Mouse (Mus musculus): Measurements from ENCODE around the gene Sf3b1.

The Sf3b1 gene

GRCm38 (mm10) chr1:55039944-55040343, 12.7 kb upstream of the Sf3b1 start:
- H3K27me3 ChIP-seq (ENCODE audit: insufficient read depth, low read length): peaks cover 8% of the 10 kb centered on the region; the same call in 1 of the 2 replicates
- no peaks in the 10 kb centered on the region; the same call in 1 of the 2 replicates for H3K4me1 ChIP-seq (replicated peaks; ENCODE audit: low read depth, low read length)
- no peak for TF ChIP-seq CTCF (conservative IDR thresholded peaks at IDR 0.05; ENCODE audit: low read length)
- peak; percentile 71; the same call in 1 of the 2 replicates for TF ChIP-seq NANOG (IDR thresholded peaks at IDR 0.05; ENCODE audit: borderline replicate concordance, low read length)
- peaks cover 37% of the 10 kb centered on the region for H3K9me3 ChIP-seq (ENCODE audit: low read length)
- H3K4me3 ChIP-seq (replicated peaks; ENCODE audit: low read length): no peak overlapping the region
- no peaks in the 10 kb centered on the region for H3K36me3 ChIP-seq (ENCODE audit: insufficient read depth, low read length)

- Histone ChIP-seq H3K4me3 (replicated peaks; ENCODE audit: low read length) (no peak overlapping the region; the same call in 1 of the 2 replicates), H3K36me3 (ENCODE audit: insufficient read depth, low read length) (no peaks in the 10 kb centered on the region), H3K9me3 (ENCODE audit: low read length) (no peaks in the 10 kb centered on the region), H3K27me3 (ENCODE audit: insufficient read depth, low read length) (no peaks in the 10 kb centered on the region), H3K4me1 (replicated peaks; ENCODE audit: low read depth, low read length) (peaks cover 54% of the 10 kb centered on the region)
- no peak for TF ChIP-seq CTCF (conservative IDR thresholded peaks at IDR 0.05; ENCODE audit: low read length)
- no peak for TF ChIP-seq POU5F1 (IDR thresholded peaks at IDR 0.05; ENCODE audit: borderline replicate concordance, low read length)
- no peak for TF ChIP-seq NANOG (IDR thresholded peaks at IDR 0.05; ENCODE audit: borderline replicate concordance, low read length)
Observed at GRCm38 (mm10) chr1:55031026-55031779, 3.9 kb upstream of the Sf3b1 start.

GRCm38 (mm10) chr1:55029446-55029845, 2.2 kb upstream of the Sf3b1 start:
- Histone ChIP-seq H3K27me3 (ENCODE audit: insufficient read depth, low read length) (no peaks in the 10 kb centered on the region), H3K36me3 (ENCODE audit: insufficient read depth, low read length) (peaks cover 7% of the 10 kb centered on the region), H3K4me3 (replicated peaks; ENCODE audit: low read length) (peak overlapping the region; percentile 24; the same call in 1 of the 2 replicates), H3K4me1 (replicated peaks; ENCODE audit: low read depth, low read length) (peaks cover 67% of the 10 kb centered on the region), H3K9me3 (ENCODE audit: low read length) (no peaks in the 10 kb centered on the region)
- no peak for TF ChIP-seq CTCF (conservative IDR thresholded peaks at IDR 0.05; ENCODE audit: low read length)
- no peak for TF ChIP-seq POU5F1 (IDR thresholded peaks at IDR 0.05; ENCODE audit: borderline replicate concordance, low read length)
- TF ChIP-seq NANOG (IDR thresholded peaks at IDR 0.05; ENCODE audit: borderline replicate concordance, low read length): no peak

GRCm38 (mm10) chr1:55028512-55029249, 1.4 kb upstream of the Sf3b1 start:
- H3K27me3 ChIP-seq (ENCODE audit: insufficient read depth, low read length): no peaks in the 10 kb centered on the region
- H3K4me3 ChIP-seq (replicated peaks; ENCODE audit: low read length): peak overlapping the region; percentile 24
- H3K4me1 ChIP-seq (replicated peaks; ENCODE audit: low read depth, low read length): peaks cover 68% of the 10 kb centered on the region
- peaks cover 9% of the 10 kb centered on the region for H3K36me3 ChIP-seq (ENCODE audit: insufficient read depth, low read length)
- TF ChIP-seq NANOG (IDR thresholded peaks at IDR 0.05; ENCODE audit: borderline replicate concordance, low read length): no peak
- no peak for TF ChIP-seq POU5F1 (IDR thresholded peaks at IDR 0.05; ENCODE audit: borderline replicate concordance, low read length)
- no peak for TF ChIP-seq CTCF (conservative IDR thresholded peaks at IDR 0.05; ENCODE audit: low read length)
- H3K9me3 ChIP-seq (ENCODE audit: low read length): no peaks in the 10 kb centered on the region

- Histone ChIP-seq H3K27me3 (ENCODE audit: insufficient read depth, low read length) (no peaks in the 10 kb centered on the region), H3K4me1 (replicated peaks; ENCODE audit: low read depth, low read length) (peaks cover 75% of the 10 kb centered on the region), H3K4me3 (replicated peaks; ENCODE audit: low read length) (peak overlapping the region; percentile 99), H3K36me3 (ENCODE audit: insufficient read depth, low read length) (peaks cover 16% of the 10 kb centered on the region), H3K9me3 (ENCODE audit: low read length) (no peaks in the 10 kb centered on the region)
- TF ChIP-seq POU5F1 (IDR thresholded peaks at IDR 0.05; ENCODE audit: borderline replicate concordance, low read length): no peak
- no peak for TF ChIP-seq NANOG (IDR thresholded peaks at IDR 0.05; ENCODE audit: borderline replicate concordance, low read length)
- TF ChIP-seq CTCF (conservative IDR thresholded peaks at IDR 0.05; ENCODE audit: low read length): no peak
Observed at GRCm38 (mm10) chr1:55027966-55028365, 685 bp upstream of the Sf3b1 start.

- Histone ChIP-seq H3K27me3 (ENCODE audit: insufficient read depth, low read length) (no peaks in the 10 kb centered on the region), H3K4me3 (replicated peaks; ENCODE audit: low read length) (peak overlapping the region; percentile 99), H3K4me1 (replicated peaks; ENCODE audit: low read depth, low read length) (peaks cover 80% of the 10 kb centered on the region), H3K36me3 (ENCODE audit: insufficient read depth, low read length) (peaks cover 20% of the 10 kb centered on the region), H3K9me3 (ENCODE audit: low read length) (no peaks in the 10 kb centered on the region)
- TF ChIP-seq CTCF (conservative IDR thresholded peaks at IDR 0.05; ENCODE audit: low read length) (no peak), POU5F1 (IDR thresholded peaks at IDR 0.05; ENCODE audit: borderline replicate concordance, low read length) (no peak), NANOG (IDR thresholded peaks at IDR 0.05; ENCODE audit: borderline replicate concordance, low read length) (no peak)
Observed at GRCm38 (mm10) chr1:55026444-55027252, 633 bp downstream of the Sf3b1 start.

GRCm38 (mm10) chr1:55025656-55026430, 1.4 kb downstream of the Sf3b1 start:
- H3K36me3 ChIP-seq (ENCODE audit: insufficient read depth, low read length): peaks cover 20% of the 10 kb centered on the region
- peaks cover 80% of the 10 kb centered on the region for H3K4me1 ChIP-seq (replicated peaks; ENCODE audit: low read depth, low read length)
- peak overlapping the region; percentile 99 for H3K4me3 ChIP-seq (replicated peaks; ENCODE audit: low read length)
- H3K27me3 ChIP-seq (ENCODE audit: insufficient read depth, low read length): no peaks in the 10 kb centered on the region
- TF ChIP-seq NANOG (IDR thresholded peaks at IDR 0.05; ENCODE audit: borderline replicate concordance, low read length): no peak
- peak; percentile 18; the same call in 1 of the 2 replicates for TF ChIP-seq CTCF (conservative IDR thresholded peaks at IDR 0.05; ENCODE audit: low read length)
- no peaks in the 10 kb centered on the region for H3K9me3 ChIP-seq (ENCODE audit: low read length)

All from E14TG2a.4 (cell line).